Mouse (Mus musculus) intestine, embryonic 14.5 days (tissue): ENCODE measurements around the gene Meltf. TPM values are rescaled to one million over a fixed set of nuclear protein-coding genes. Genes with fewer than 3 reads are reported as not detected.

Source experiments
- ATAC-seq: fragments of 200-750 bp; cut with Nextera tagmentation; replicated peaks from 2 replicates; pipeline ENCODE4 v1.8.0; 2017; ENCODE audit warnings: low read depth, moderate number of reproducible peaks, moderate TSS enrichment, moderate library complexity; ENCODE audit not compliant: low FRiP score, low TSS enrichment
- DNase-seq: peaks from one replicate; pipeline ENCODE4 v3.0.0-alpha.2; 2018; ENCODE audit warnings: low spot score
- H3K27ac ChIP-seq: fragments of 300-500 bp; sonication (generic); 2 replicates; pipeline ENCODE4 v1.5.1; 2014; ENCODE audit warnings: low read depth, mild to moderate bottlenecking, control low read depth
- H3K27me3 ChIP-seq: fragments of 300-500 bp; sonication (generic); replicated peaks from 2 replicates; pipeline ENCODE4 v1.6.1; 2014; ENCODE audit warnings: low read length, control low read depth; ENCODE audit not compliant: control insufficient read depth, insufficient read depth
- H3K36me3 ChIP-seq: fragments of 300-500 bp; sonication (generic); 2 replicates; pipeline ENCODE4 v1.6.1; 2014; ENCODE audit warnings: low read length, control low read depth; ENCODE audit not compliant: control insufficient read depth, insufficient read depth
- H3K4me1 ChIP-seq: fragments of 300-500 bp; sonication (generic); replicated peaks from 2 replicates; pipeline ENCODE4 v1.6.1; 2014; ENCODE audit warnings: low read length, control low read depth, mixed read lengths; ENCODE audit not compliant: control insufficient read depth, insufficient read depth
- H3K4me2 ChIP-seq: fragments of 300-500 bp; sonication (generic); 2 replicates; pipeline ENCODE4 v1.6.1; 2014; ENCODE audit warnings: low read length
- H3K4me3 ChIP-seq: fragments of 300-500 bp; sonication (generic); 2 replicates; pipeline ENCODE4 v1.5.1; 2014; ENCODE audit warnings: low read depth, low read length, control low read depth, mixed read lengths
- H3K9ac ChIP-seq: fragments of 300-500 bp; sonication (generic); 2 replicates; pipeline ENCODE4 v1.6.1; 2014; ENCODE audit warnings: mild to moderate bottlenecking, low read length
- H3K9me3 ChIP-seq: fragments of 300-500 bp; sonication (generic); 2 replicates; pipeline ENCODE4 v1.6.1; 2016; ENCODE audit warnings: low read length, control low read depth; ENCODE audit not compliant: control insufficient read depth
- WGBS: fragments of 180-500 bp; shearing (Covaris S2); extraction: QIAGEN DNeasy Blood & Tissue Kit; methylation state at CpG from one replicate; pipeline ENCODE4 v1.1.7; 2014; 5-methylcytosine and 5-hydroxymethylcytosine counted together
- polyA plus RNA-seq: library from polyadenylated mRNA; unstranded; fragments of >200 nt; fragmentation: Nextera tagmentation; extraction: Ambion mirVana; gene quantifications from 2 replicates; pipeline ENCODE4 v1.2.1, GENCODE M21; 2014

The Meltf gene
- polyA plus RNA-seq, 1 experiment from 2014 or later: 0.16 TPM

GRCm38 (mm10) chr16:31934550-31935010 lies 56.0 kb downstream of the Meltf start:
- H3K27ac ChIP-seq: no peak overlapping the region
- H3K4me3 ChIP-seq: peak overlapping the region; percentile 27; the same call in 1 of the 2 replicates
- H3K27me3 ChIP-seq: peaks cover 46% of the 10 kb centered on the region
- H3K4me1 ChIP-seq: peaks cover 11% of the 10 kb centered on the region
- no peaks in the 10 kb centered on the region for H3K36me3 ChIP-seq
- peak overlapping the region; percentile 49 for H3K4me2 ChIP-seq
- no peak for ATAC-seq
- no peak overlapping the region for H3K9ac ChIP-seq
- no peaks in the 10 kb centered on the region for H3K9me3 ChIP-seq
- peak; percentile 60 for DNase-seq
- WGBS: 24% methylated on average over 13 of the region's 13 CpGs

- Histone ChIP-seq H3K27ac (no peak overlapping the region), H3K9me3 (no peaks in the 10 kb centered on the region), H3K4me1 (peaks cover 11% of the 10 kb centered on the region), H3K36me3 (no peaks in the 10 kb centered on the region), H3K4me2 (peak overlapping the region; percentile 49), H3K27me3 (peaks cover 46% of the 10 kb centered on the region), H3K4me3 (peak overlapping the region; percentile 27), H3K9ac (no peak overlapping the region)
- WGBS: 6% methylated on average over 36 of the region's 36 CpGs
- DNase-seq: peak; percentile 65
- no peak for ATAC-seq
Measured at GRCm38 (mm10) chr16:31935091-31935979, 56.7 kb downstream of the Meltf start.

- 86% methylated on average over 4 of the region's 4 CpGs for WGBS
Measured at GRCm38 (mm10) chr16:31936568-31936967, 58.0 kb downstream of the Meltf start.

GRCm38 (mm10) chr16:31938856-31939255 lies 60.2 kb downstream of the Meltf start:
- Histone ChIP-seq H3K4me2 (no peak overlapping the region), H3K36me3 (no peaks in the 10 kb centered on the region), H3K27me3 (peaks cover 28% of the 10 kb centered on the region), H3K9me3 (no peaks in the 10 kb centered on the region), H3K4me1 (peaks cover 8% of the 10 kb centered on the region), H3K27ac (no peak overlapping the region), H3K9ac (no peak overlapping the region), H3K4me3 (no peak overlapping the region)
- ATAC-seq: no peak
- 75% methylated on average over 6 of the region's 6 CpGs for WGBS
- DNase-seq: no peak

More at GRCm38 (mm10) chr16:31936568-31936967, 58.0 kb downstream of the Meltf start:
- H3K27ac ChIP-seq: no peak overlapping the region
- ATAC-seq (no peak), DNase-seq (no peak)
- H3K4me3 ChIP-seq: no peak overlapping the region
- H3K27me3 ChIP-seq: peaks cover 42% of the 10 kb centered on the region
- H3K36me3 ChIP-seq: no peaks in the 10 kb centered on the region
- no peak overlapping the region for H3K9ac ChIP-seq
- H3K4me1 ChIP-seq: peaks cover 11% of the 10 kb centered on the region
- H3K4me2 ChIP-seq: no peak overlapping the region
- no peaks in the 10 kb centered on the region for H3K9me3 ChIP-seq

GRCm38 (mm10) chr16:31940586-31940985 lies 62.0 kb downstream of the Meltf start:
- Histone ChIP-seq H3K27me3 (peaks cover 11% of the 10 kb centered on the region), H3K4me2 (no peak overlapping the region), H3K4me3 (no peak overlapping the region), H3K36me3 (0 out of 2 replicates have a peak, but pooled peaks cover 4% of the 10 kb centered on the region), H3K9me3 (no peaks in the 10 kb centered on the region), H3K4me1 (no peaks in the 10 kb centered on the region), H3K9ac (no peak overlapping the region), H3K27ac (no peak overlapping the region)
- DNase-seq (no peak), ATAC-seq (no peak)
- WGBS: 60% methylated on average over 2 of the region's 2 CpGs

GRCm38 (mm10) chr16:31943980-31944379 lies 65.4 kb downstream of the Meltf start:
- peak; percentile 90 for DNase-seq
- Histone ChIP-seq H3K36me3 (0 out of 2 replicates have a peak, but pooled peaks cover 8% of the 10 kb centered on the region), H3K4me2 (no peak overlapping the region), H3K27me3 (no peaks in the 10 kb centered on the region), H3K9me3 (no peaks in the 10 kb centered on the region), H3K4me1 (peaks cover 13% of the 10 kb centered on the region), H3K27ac (no peak overlapping the region), H3K4me3 (no peak overlapping the region), H3K9ac (no peak overlapping the region)
- peak; percentile 38; the same call in 1 of the 2 replicates for ATAC-seq
- WGBS: 3% methylated on average over 10 of the region's 10 CpGs

GRCm38 (mm10) chr16:31944698-31945255 lies 66.2 kb downstream of the Meltf start:
- no peak overlapping the region for H3K4me3 ChIP-seq
- DNase-seq: no peak
- H3K27ac ChIP-seq: no peak overlapping the region
- no peak for ATAC-seq
- H3K9ac ChIP-seq: no peak overlapping the region
- 0 out of 2 replicates have a peak, but pooled peaks cover 8% of the 10 kb centered on the region for H3K36me3 ChIP-seq
- H3K4me2 ChIP-seq: no peak overlapping the region
- H3K9me3 ChIP-seq: no peaks in the 10 kb centered on the region
- no peaks in the 10 kb centered on the region for H3K27me3 ChIP-seq
- WGBS: 90% methylated on average over 12 of the region's 12 CpGs
- peaks cover 18% of the 10 kb centered on the region for H3K4me1 ChIP-seq

- Histone ChIP-seq H3K27ac (no peak overlapping the region), H3K4me2 (no peak overlapping the region), H3K36me3 (peaks cover 11% of the 10 kb centered on the region; the same call in 1 of the 2 replicates), H3K4me1 (peaks cover 18% of the 10 kb centered on the region), H3K4me3 (no peak overlapping the region), H3K27me3 (no peaks in the 10 kb centered on the region), H3K9ac (no peak overlapping the region), H3K9me3 (no peaks in the 10 kb centered on the region)
- WGBS: 89% methylated on average over 6 of the region's 6 CpGs
- DNase-seq: no peak
- ATAC-seq: no peak
Measured at GRCm38 (mm10) chr16:31945372-31945771, 66.8 kb downstream of the Meltf start.
